Mouse (Mus musculus) effector memory CD4-positive, alpha-beta T cell, adult 7 months (primary cell): ENCODE results near the gene Zmynd11. TPM values are rescaled to one million over a fixed set of nuclear protein-coding genes. Genes with fewer than 3 reads are reported as not detected.

ENCODE experiments used
- polyA plus RNA-seq: library from polyadenylated mRNA; unstranded; fragments of 100-300 nt; shearing (Covaris generic); gene quantifications from one replicate; pipeline ENCODE4 v1.2.1, GENCODE M21; 2017

Zmynd11 gene
- 132 TPM for polyA plus RNA-seq

DNA sequence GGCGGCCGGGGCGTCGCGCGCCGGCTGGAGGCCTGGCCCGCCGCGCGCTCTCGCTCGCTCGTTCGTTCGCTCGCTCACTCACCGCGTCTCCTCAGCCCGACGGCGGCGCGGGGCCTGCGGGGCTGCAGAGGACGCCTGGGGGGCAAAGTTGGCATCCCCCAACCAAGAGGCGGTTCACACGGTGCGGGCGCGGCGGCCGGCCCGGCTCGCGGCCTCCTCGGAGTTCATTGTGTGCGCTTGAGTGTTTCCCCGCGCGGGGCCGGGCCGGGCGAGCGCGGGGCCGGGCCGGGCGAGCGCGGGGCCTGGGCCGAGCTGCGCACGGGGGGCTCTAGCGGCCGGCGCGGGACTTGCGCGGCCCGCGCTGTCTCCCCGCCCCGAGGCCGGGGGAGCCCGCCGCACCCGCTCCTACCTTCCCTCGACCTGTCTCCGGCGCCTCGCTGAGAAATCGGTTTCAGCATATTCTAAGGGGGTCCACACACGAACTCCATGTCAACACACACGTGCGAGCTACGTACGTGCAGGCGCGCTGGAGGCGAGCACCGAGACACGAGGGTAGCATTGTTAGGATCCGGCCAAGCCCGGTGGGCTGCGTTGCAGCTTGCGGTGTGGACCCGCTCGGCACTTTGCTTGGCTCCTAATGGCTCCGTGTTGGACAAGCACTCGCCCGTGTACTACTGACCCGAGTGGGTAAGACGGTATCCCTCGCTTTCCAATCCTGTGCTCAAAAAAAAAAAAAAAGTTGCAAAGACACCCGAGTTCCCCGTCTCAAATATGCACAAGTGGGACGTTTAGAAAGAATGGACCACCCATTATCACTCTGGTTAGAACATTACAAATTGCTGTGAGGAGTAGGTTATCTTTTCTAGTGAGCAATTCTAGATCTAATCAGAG, at the start of gene Zmynd11:
TSS of gene Zmynd11 (minus strand) at position 685 of the 891 bp plus-strand sequence.

